Mouse (Mus musculus) heart, adult 2 months (tissue): Measurements from ENCODE around the gene Zcchc17.

Experiments used
- CTCF ChIP-seq: fragments of 200-600 bp; IDR thresholded peaks from 2 replicates; pipeline ENCODE4 v1.8.1; 2022; ENCODE audit warnings: antibody characterized with exemption, mild to moderate bottlenecking, moderate library complexity
- EP300 ChIP-seq: fragments of 200-500 bp; IDR thresholded peaks from 2 replicates; pipeline ENCODE4 v1.6.1; 2011; ENCODE audit warnings: low read depth, low read length, control low read depth; ENCODE audit not compliant: insufficient read depth
- POLR2A ChIP-seq: fragments of 200-500 bp; IDR thresholded peaks from 2 replicates; pipeline ENCODE4 v1.6.1; 2011; ENCODE audit warnings: mild to moderate bottlenecking, low read depth, low read length, control low read depth; ENCODE audit not compliant: insufficient read depth

- TF ChIP-seq EP300 = no peak
- TF ChIP-seq POLR2A = no peak
- no peak for TF ChIP-seq CTCF
Observed at GRCm38 (mm10) chr4:130323165-130323564, 36.6 kb downstream of the Zcchc17 start.
